Mouse (Mus musculus) heart, postnatal 4 days (tissue): ENCODE results near the gene Cyb561a3. TPM values are rescaled to one million over a fixed set of nuclear protein-coding genes. Genes with fewer than 3 reads are reported as not detected.

Source experiments
- DNase-seq: peaks from one replicate; pipeline ENCODE4 v3.0.0; 2021
- total RNA-seq, 2 experiments: library from RNA; stranded (reverse); gene quantifications; 2 replicates each; pipeline ENCODE4 v1.2.3; 2021

Gene Cyb561a3
- total RNA-seq, 2 experiments from 2014 or later: 8.1 to 11.3 TPM

GRCm38 (mm10) chr19:10591659-10592377, 14.8 kb downstream of the Cyb561a3 start:
- no peak for DNase-seq

DNA sequence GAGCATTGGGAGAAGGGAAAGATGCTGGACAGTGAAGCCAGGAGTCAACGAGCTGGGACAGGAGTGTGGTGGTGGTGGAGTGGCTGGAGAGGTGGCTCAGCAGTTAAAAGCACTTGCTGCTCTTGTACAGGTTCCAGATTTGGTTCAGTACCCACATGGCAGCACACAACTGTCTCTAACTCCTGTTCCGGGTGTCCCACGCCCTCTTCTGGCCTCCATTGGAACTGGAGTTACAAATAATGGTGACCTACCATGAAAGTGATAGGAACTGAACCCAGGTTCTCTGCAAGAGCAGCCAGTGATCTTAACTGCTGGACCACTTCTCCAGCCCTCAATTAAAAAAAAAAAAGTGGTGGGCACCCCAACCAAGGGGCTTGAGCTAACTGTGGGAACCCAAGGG, 21.2 kb downstream of the Cyb561a3 start:
- no peak for DNase-seq

- no peak for DNase-seq
Measured at GRCm38 (mm10) chr19:10599648-10600047, 22.7 kb downstream of the Cyb561a3 start.

DNA sequence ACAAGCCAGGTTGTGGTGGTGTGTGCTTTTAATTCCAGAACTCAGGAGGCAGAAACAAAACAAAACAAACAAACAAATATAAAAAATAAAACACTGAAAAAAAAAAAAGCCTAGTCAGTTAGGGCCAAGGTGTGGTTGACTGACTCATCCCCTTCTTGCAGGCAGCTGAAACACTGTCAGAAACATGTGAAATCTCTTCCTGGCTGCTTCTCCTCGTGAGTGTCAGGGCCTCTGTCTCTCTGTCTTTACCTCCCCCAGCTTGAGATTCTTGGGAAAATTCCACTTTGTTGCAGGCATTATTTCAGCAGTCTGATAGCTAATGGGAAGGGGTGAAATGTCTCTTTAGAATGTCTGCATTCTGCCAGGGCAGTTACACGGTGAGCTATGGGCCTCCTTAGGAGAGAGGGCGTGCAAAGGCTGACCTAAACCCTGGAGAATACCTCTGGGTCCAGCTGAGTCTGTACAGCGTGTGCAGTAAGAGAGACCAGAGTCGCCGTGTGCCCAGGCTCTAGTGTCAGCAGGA, 25.3 kb downstream of the Cyb561a3 start:
- DNase-seq: no peak

DNA sequence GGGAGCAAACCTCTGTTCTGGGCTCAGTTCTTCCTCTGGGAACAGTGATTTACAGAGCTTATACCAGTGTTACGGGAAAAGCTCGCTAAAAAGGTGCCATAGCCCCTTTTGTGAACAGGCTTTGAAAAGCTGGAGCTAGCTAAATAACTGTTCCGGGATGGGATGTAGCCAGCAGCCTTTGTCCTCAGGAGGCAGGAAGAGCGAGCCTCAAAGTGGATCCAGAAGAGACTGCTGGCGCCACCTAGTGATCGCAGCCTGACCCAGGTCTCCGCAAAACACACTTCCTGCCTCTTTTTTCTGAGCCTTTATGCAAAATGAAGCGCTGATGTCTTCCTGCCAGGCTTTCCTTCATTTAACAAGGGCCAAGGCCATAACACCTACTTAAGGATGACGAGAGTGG, 25.8 kb downstream of the Cyb561a3 start:
- DNase-seq: peak; percentile 93

- peak; percentile 17 for DNase-seq
Measured at GRCm38 (mm10) chr19:10603660-10604523, 26.9 kb downstream of the Cyb561a3 start.

GRCm38 (mm10) chr19:10604534-10604933, 27.6 kb downstream of the Cyb561a3 start:
- DNase-seq: no peak

DNA sequence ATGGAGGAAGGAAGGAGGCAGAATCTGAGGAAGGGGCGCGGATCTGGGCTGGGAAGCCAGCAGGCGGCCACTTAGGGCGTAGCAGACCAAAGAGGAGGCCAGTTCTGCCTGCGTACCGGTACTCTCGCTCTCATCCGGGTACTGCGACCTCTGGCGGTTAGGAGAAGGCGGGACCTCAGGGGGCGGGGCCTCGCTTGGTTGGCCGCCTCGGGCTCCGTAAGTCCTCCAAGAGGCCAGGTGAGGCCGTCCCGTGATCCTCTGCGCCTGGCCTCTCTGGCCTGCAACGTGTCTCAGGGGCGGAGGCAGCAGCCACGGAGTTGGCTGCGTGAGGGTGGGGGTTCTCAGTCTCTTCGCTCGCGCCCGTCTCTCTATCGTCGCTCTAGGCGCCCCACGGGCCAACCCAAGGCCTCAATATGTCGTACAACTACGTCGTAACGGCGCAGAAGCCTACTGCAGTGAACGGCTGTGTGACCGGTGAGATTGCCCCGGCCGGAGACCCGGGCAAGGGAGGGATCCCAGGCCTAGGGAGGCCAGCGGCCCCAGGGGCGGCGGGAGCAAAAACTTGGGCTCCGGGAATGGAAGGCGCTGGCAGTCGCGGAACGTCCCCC, 28.4 kb downstream of the Cyb561a3 start, which contains the start of the genes Ddb1 and Tkfc:
Ddb1 (plus strand) TSS at position 35 of the 608 bp plus-strand sequence.
Tkfc (minus strand) TSS at position 362 of the 608 bp plus-strand sequence.
- DNase-seq: peak; percentile 99

GRCm38 (mm10) chr19:10605901-10606622, 29.1 kb downstream of the Cyb561a3 start:
- DNase-seq: no peak

GRCm38 (mm10) chr19:10608573-10609240, 31.7 kb downstream of the Cyb561a3 start:
- DNase-seq: no peak

DNA sequence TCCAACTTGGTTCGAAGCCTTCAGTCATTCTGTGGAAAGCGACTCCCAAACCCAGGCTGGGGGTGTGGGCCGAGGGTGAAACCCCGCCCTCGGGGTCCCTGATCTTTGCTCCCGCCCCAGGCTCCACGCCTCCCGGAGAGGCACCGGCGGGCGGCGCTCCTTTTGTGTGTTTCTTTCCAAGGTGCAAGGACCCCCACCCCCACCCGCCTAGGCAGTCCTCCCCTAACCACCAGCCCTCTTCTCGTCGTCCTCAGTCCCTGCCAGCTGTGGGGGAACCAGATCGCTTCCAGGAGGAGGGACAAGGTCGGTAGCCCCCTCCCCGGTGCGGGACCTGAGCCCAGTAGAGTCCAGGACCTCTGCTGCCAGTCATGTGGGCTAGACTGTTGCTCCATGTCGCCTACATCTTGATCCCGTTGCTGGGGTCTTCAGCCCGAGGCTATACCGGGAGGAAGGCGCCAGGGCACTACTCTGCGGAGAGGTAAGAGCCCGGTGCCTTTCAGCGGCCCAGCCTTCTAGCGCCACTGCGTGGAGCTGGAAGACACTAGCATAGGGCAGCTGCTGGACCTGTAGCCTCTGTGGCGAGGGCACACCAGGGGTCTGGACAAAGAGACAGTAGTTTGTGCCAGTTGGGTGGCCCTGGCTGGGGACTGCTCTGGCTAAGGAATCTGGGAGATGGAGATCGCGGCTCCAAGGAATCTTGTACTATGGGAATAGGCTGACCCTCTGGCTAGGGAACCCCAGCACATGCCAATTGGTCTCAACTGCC, 57.3 kb downstream of the Cyb561a3 start, which contains the start of gene Vwce:
Vwce (plus strand) TSS at position 108 of the 766 bp plus-strand sequence.
- peak; percentile 57 for DNase-seq

GRCm38 (mm10) chr19:10634872-10635318, 57.9 kb downstream of the Cyb561a3 start:
- peak; percentile 60 for DNase-seq

DNA sequence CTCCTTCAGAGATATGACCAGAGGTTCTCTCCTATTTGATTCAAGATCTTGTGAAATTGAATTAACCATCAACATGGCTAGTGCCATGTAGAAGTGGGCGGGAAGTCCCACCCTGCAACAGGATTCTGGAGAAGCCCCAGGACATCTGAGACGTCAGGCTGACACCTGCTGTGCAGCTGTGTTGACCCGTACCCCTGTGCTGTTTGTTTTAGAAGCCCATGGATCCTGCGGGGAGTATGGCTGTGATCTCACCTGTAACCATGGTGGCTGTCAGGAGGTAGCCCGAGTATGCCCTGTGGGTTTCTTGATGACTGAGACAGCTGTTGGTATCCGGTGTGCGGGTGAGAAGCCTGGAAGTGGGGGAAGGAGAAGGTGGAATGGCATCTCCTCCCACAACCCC, 60.9 kb downstream of the Cyb561a3 start:
- no peak for DNase-seq

DNA sequence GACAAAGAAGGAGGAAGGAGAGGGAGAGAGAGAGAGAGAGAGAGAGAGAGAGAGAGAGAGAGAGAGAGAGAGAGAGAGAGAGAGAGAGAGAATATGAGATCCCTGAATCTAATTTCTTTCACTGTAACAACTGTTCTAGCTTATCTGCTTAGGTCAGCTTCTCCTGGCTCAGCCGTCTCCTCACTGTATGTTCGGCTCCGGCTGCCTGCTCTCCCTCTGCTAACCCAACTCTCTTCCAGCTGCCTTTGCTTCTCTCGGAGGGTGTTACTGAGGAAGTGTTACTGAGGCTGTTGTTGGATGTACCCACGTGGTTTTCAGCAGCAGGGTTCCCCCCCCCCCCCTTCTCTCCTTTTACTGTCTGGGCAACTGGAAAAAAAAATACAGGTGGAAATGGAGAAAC, 63.1 kb downstream of the Cyb561a3 start:
- DNase-seq: no peak

- no peak for DNase-seq
Measured at GRCm38 (mm10) chr19:10640589-10641378, 63.8 kb downstream of the Cyb561a3 start.
